Mouse (Mus musculus): ENCODE results near the gene Gm49387. TPM values are rescaled to one million over a fixed set of nuclear protein-coding genes. Genes with fewer than 3 reads are reported as not detected.
"Not testable (repeated sequence)": the region's sequence is repeated elsewhere in the genome, so short reads cannot be mapped to it uniquely, and the experiment has no call there.

Gene Gm49387
- total RNA-seq, 2 experiments from 2014 or later: not detected

- no peak for DNase-seq (ENCODE audit: low spot score in 2 of 2)
These were observed 953 bp upstream of the Gm49387 start for GRCm38 (mm10) chr14:31641506-31642155.

- peak; percentile 84 to 90 for DNase-seq (ENCODE audit: low spot score in 2 of 2)
These were observed 320 bp upstream of the Gm49387 start, which contains the start of the genes Btd and Hacl1 for GRCm38 (mm10) chr14:31640890-31641505. Gene Btd (plus strand): TSS chr14:31641028. Gene Hacl1 (minus strand): TSS chr14:31641286.

GRCm38 (mm10) chr14:31630677-31631076, 10.0 kb downstream of the Gm49387 start:
- DNase-seq (ENCODE audit: low spot score in 2 of 2): no peak

GRCm38 (mm10) chr14:31622748-31623147, 17.9 kb downstream of the Gm49387 start:
- peak in 1 of 2 experiments; percentile 13 for DNase-seq (ENCODE audit: low spot score in 2 of 2)

GRCm38 (mm10) chr14:31620591-31621223, 20.0 kb downstream of the Gm49387 start:
- no peak for DNase-seq (ENCODE audit: low spot score in 2 of 2)

GRCm38 (mm10) chr14:31617997-31618396, 22.7 kb downstream of the Gm49387 start:
- no peak for DNase-seq (ENCODE audit: low spot score in 2 of 2)

- DNase-seq (ENCODE audit: low spot score in 2 of 2): peak in 1 of 2 experiments; percentile 21
These were observed 23.5 kb downstream of the Gm49387 start for GRCm38 (mm10) chr14:31617204-31617603.

- no peak for DNase-seq (ENCODE audit: low spot score in 2 of 2)
These were observed 27.0 kb downstream of the Gm49387 start for GRCm38 (mm10) chr14:31613671-31614070.

GRCm38 (mm10) chr14:31611986-31612385, 28.7 kb downstream of the Gm49387 start:
- DNase-seq (ENCODE audit: low spot score in 2 of 2): no peak

GRCm38 (mm10) chr14:31605514-31605913, 35.2 kb downstream of the Gm49387 start:
- no peak for DNase-seq (ENCODE audit: low spot score in 2 of 2)

- DNase-seq (ENCODE audit: low spot score in 2 of 2): peak in 1 of 2 experiments; percentile 15
These were observed 35.8 kb downstream of the Gm49387 start for GRCm38 (mm10) chr14:31604916-31605315.

GRCm38 (mm10) chr14:31602616-31602979, 38.1 kb downstream of the Gm49387 start:
- DNase-seq (ENCODE audit: low spot score in 2 of 2): not testable (repeated sequence)

GRCm38 (mm10) chr14:31601908-31602615, 38.6 kb downstream of the Gm49387 start:
- DNase-seq (ENCODE audit: low spot score in 2 of 2): no peak

- no peak for DNase-seq (ENCODE audit: low spot score in 2 of 2)
These were observed 43.2 kb downstream of the Gm49387 start for GRCm38 (mm10) chr14:31597446-31597845.

- DNase-seq (ENCODE audit: low spot score in 2 of 2): no peak
These were observed 44.3 kb downstream of the Gm49387 start for GRCm38 (mm10) chr14:31596408-31596807.

- no peak for DNase-seq (ENCODE audit: low spot score in 2 of 2)
These were observed 46.0 kb downstream of the Gm49387 start for GRCm38 (mm10) chr14:31594693-31595092.

- DNase-seq (ENCODE audit: low spot score in 2 of 2): no peak
These were observed 47.6 kb downstream of the Gm49387 start for GRCm38 (mm10) chr14:31593036-31593435.

- no peak for DNase-seq (ENCODE audit: low spot score in 2 of 2)
These were observed 49.4 kb downstream of the Gm49387 start, which contains the start of gene Colq for GRCm38 (mm10) chr14:31591243-31591642. Gene Colq (minus strand): TSS chr14:31591343.

- no peak for DNase-seq (ENCODE audit: low spot score in 2 of 2)
These were observed 54.2 kb downstream of the Gm49387 start for GRCm38 (mm10) chr14:31586451-31586850.

GRCm38 (mm10) chr14:31583082-31583481, 57.6 kb downstream of the Gm49387 start:
- DNase-seq (ENCODE audit: low spot score in 2 of 2): no peak

- no peak for DNase-seq (ENCODE audit: low spot score in 2 of 2)
These were observed 62.5 kb downstream of the Gm49387 start for GRCm38 (mm10) chr14:31577966-31578735.
